Mouse (Mus musculus) embryonic facial prominence, embryonic 10.5 days (tissue): ENCODE results near the gene Dync1li2. TPM values are rescaled to one million over a fixed set of nuclear protein-coding genes. Genes with fewer than 3 reads are reported as not detected.

Experiments used
- DNase-seq: peaks from one replicate; pipeline ENCODE4 v3.0.0-alpha.2; 2017; ENCODE audit warnings: low spot score
- H3K27ac ChIP-seq: fragments of 300-500 bp; sonication (generic); replicated peaks from 2 replicates; pipeline ENCODE4 v1.5.1; 2016; ENCODE audit warnings: mild to moderate bottlenecking
- H3K27me3 ChIP-seq: fragments of 300-500 bp; sonication (generic); replicated peaks from 2 replicates; pipeline ENCODE4 v1.6.1; 2016; ENCODE audit warnings: low read depth, mild to moderate bottlenecking; ENCODE audit not compliant: poor library complexity, severe bottlenecking
- H3K36me3 ChIP-seq: fragments of 300-500 bp; sonication (generic); replicated peaks from 2 replicates; pipeline ENCODE4 v1.6.1; 2016; ENCODE audit warnings: mild to moderate bottlenecking, moderate library complexity
- H3K4me1 ChIP-seq: fragments of 300-500 bp; sonication (generic); 2 replicates; pipeline ENCODE4 v1.6.1; 2016
- H3K4me3 ChIP-seq: fragments of 300-500 bp; sonication (generic); 2 replicates; pipeline ENCODE4 v1.5.1; 2016; ENCODE audit warnings: mild to moderate bottlenecking, moderate library complexity
- H3K9me3 ChIP-seq: fragments of 300-500 bp; sonication (generic); 2 replicates; pipeline ENCODE4 v1.6.1; 2016; ENCODE audit warnings: mild to moderate bottlenecking
- WGBS: fragments of 180-500 bp; shearing (Covaris S2); methylation state at CpG from one replicate; pipeline ENCODE4 v1.1.7; 2016; 5-methylcytosine and 5-hydroxymethylcytosine counted together
- polyA plus RNA-seq: library from polyadenylated mRNA; unstranded; fragments of >200 nt; fragmentation: Nextera tagmentation; extraction: Ambion mirVana; gene quantifications from 2 replicates; pipeline ENCODE4 v1.2.1, GENCODE M21; 2016

The Dync1li2 gene
- polyA plus RNA-seq, 1 experiment from 2014 or later, result 69.3 TPM

GRCm38 (mm10) chr8:104390245-104390644 lies 52.6 kb downstream of the Dync1li2 start:
- WGBS, result 89% methylated on average over 8 of the region's 8 CpGs
- H3K4me3 ChIP-seq, result no peak overlapping the region
- no peak for DNase-seq
- no peaks in the 10 kb centered on the region for H3K27me3 ChIP-seq
- H3K36me3 ChIP-seq, result peaks cover 7% of the 10 kb centered on the region; the same call in 1 of the 2 replicates
- no peaks in the 10 kb centered on the region for H3K9me3 ChIP-seq
- peaks cover 48% of the 10 kb centered on the region for H3K4me1 ChIP-seq
- no peak overlapping the region for H3K27ac ChIP-seq

DNA sequence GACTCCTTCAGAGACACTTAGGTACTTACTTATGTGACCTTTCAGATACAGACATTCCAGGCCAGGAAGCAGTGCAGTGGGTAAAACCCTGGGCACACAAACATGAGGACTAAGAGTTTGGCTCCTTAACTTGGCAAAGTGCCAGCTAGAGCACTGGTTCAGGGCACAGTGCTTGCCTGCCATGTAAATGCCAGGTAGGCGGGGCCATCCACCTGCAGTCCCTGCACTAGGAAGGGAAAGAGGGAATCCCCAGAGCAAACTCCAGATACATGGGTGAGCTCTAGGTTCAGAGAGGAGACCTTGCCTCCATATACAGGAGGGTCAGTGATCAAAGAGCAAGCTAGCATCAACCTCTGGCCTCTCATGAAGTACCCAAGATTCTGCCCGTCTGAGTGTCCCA lies 54.9 kb downstream of the Dync1li2 start:
- Histone ChIP-seq H3K27ac (no peak overlapping the region), H3K9me3 (no peaks in the 10 kb centered on the region), H3K27me3 (no peaks in the 10 kb centered on the region), H3K36me3 (peaks cover 7% of the 10 kb centered on the region; the same call in 1 of the 2 replicates), H3K4me1 (peaks cover 38% of the 10 kb centered on the region), H3K4me3 (no peak overlapping the region)
- WGBS, result 86% methylated on average over 2 of the region's 2 CpGs
- DNase-seq, result no peak

- Histone ChIP-seq H3K36me3 (peaks cover 7% of the 10 kb centered on the region; the same call in 1 of the 2 replicates), H3K4me1 (peaks cover 43% of the 10 kb centered on the region), H3K27me3 (no peaks in the 10 kb centered on the region), H3K27ac (no peak overlapping the region), H3K4me3 (no peak overlapping the region), H3K9me3 (no peaks in the 10 kb centered on the region)
- DNase-seq, result no peak
- WGBS, result 59% methylated on average over 7 of the region's 7 CpGs
Measured at GRCm38 (mm10) chr8:104387501-104387900, 55.3 kb downstream of the Dync1li2 start.

GRCm38 (mm10) chr8:104386693-104387092 lies 56.2 kb downstream of the Dync1li2 start:
- peaks cover 51% of the 10 kb centered on the region for H3K4me1 ChIP-seq
- no peak overlapping the region for H3K27ac ChIP-seq
- 0 out of 2 replicates have a peak, but pooled peaks cover 2% of the 10 kb centered on the region for H3K36me3 ChIP-seq

GRCm38 (mm10) chr8:104383977-104384376 lies 58.9 kb downstream of the Dync1li2 start:
- Histone ChIP-seq H3K27ac (no peak overlapping the region), H3K27me3 (no peaks in the 10 kb centered on the region), H3K4me1 (peaks cover 77% of the 10 kb centered on the region), H3K4me3 (no peak overlapping the region), H3K36me3 (no peaks in the 10 kb centered on the region), H3K9me3 (no peaks in the 10 kb centered on the region)
- DNase-seq, result no peak
- 87% methylated on average over 3 of the region's 3 CpGs for WGBS

More at GRCm38 (mm10) chr8:104386693-104387092, 56.2 kb downstream of the Dync1li2 start:
- Histone ChIP-seq H3K9me3 (no peaks in the 10 kb centered on the region), H3K27me3 (no peaks in the 10 kb centered on the region), H3K4me3 (0 out of 2 replicates have a peak overlapping the region, but pooled peaks have one; percentile 5)
- peak; percentile 46 for DNase-seq
- 19% methylated on average over 4 of the region's 4 CpGs for WGBS

DNA sequence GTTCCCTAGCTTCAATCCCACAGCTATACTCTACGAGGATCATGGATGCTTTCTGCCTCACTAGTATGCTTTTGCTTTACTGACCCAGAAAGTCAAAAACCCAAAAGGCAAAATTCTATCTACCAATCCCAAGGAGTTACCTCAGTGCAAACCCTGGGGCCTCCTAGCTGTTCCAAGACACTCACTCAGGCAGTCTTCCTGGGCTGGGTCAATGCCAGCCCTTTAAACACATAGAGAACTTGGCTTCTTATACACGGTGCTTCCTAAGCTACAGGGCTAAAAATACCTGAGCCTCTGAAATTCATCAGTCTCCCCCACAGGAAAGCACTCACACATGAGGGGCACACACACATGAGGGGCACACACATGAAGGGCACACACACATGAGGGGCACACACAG lies 59.6 kb downstream of the Dync1li2 start:
- Histone ChIP-seq H3K9me3 (no peaks in the 10 kb centered on the region), H3K27ac (no peak overlapping the region), H3K27me3 (no peaks in the 10 kb centered on the region), H3K36me3 (no peaks in the 10 kb centered on the region), H3K4me3 (no peak overlapping the region), H3K4me1 (peaks cover 80% of the 10 kb centered on the region)
- 88% methylated on average over 2 of the region's 2 CpGs for WGBS
- DNase-seq, result no peak

GRCm38 (mm10) chr8:104380961-104381411 lies 61.9 kb downstream of the Dync1li2 start:
- WGBS, result 75% methylated on average over 5 of the region's 5 CpGs
- Histone ChIP-seq H3K4me3 (no peak overlapping the region), H3K27me3 (no peaks in the 10 kb centered on the region), H3K4me1 (peaks cover 65% of the 10 kb centered on the region), H3K36me3 (no peaks in the 10 kb centered on the region), H3K27ac (no peak overlapping the region), H3K9me3 (no peaks in the 10 kb centered on the region)
- no peak for DNase-seq

DNA sequence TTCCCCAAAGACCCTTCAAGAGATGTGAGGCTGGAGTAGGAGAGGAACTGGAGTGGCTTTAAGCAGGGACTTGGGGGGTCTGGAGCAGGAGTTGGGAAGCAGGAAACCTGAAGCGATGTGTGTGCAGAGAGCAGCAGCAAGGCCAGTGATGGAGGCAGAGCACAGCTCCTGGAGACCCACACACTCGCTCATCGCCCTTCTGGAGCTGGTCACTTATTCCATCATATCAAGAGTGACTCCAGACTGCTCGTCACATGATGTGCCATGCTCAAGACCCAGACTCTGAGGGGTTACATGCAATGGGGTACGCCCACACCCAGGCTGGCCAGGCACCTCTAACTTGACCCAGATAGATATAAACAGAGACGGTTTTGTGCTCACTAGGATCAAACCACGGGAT lies 62.6 kb downstream of the Dync1li2 start:
- Histone ChIP-seq H3K36me3 (no peaks in the 10 kb centered on the region), H3K27ac (no peak overlapping the region), H3K4me3 (no peak overlapping the region), H3K9me3 (no peaks in the 10 kb centered on the region), H3K4me1 (peaks cover 65% of the 10 kb centered on the region), H3K27me3 (no peaks in the 10 kb centered on the region)
- DNase-seq, result no peak
- 86% methylated on average over 7 of the region's 7 CpGs for WGBS

DNA sequence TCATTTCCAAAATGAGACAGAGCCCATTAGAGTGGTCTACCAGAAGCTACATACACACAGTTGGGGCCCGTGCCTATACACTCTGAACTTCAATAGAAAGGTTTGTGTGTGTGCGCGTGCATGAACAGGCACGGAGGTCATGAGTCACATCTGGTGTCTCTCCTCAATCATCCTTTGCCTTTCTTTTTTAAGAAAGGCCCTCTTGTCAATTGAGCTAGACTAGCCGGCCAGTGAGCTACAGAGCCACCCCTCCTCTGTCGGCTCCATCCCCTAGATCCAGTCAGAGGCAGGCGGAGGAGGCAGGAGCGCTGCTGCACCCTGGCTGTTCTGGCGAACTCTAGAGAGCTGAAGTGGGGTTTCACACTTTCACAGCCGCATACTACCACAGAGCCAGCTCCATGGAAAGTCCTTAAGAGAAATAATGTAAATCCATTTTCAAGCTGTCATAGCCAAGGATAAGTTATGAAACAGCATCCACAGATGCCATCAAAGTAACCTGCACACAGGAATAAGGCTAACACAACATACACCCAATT lies 63.5 kb downstream of the Dync1li2 start:
- H3K4me1 ChIP-seq, result peaks cover 69% of the 10 kb centered on the region
- peak; percentile 45 for DNase-seq
- H3K4me3 ChIP-seq, result no peak overlapping the region
- WGBS, result 34% methylated on average over 10 of the region's 10 CpGs
- H3K27me3 ChIP-seq, result no peaks in the 10 kb centered on the region
- no peaks in the 10 kb centered on the region for H3K36me3 ChIP-seq
- H3K9me3 ChIP-seq, result no peaks in the 10 kb centered on the region
- peak overlapping the region; percentile 24; the same call in 1 of the 2 replicates for H3K27ac ChIP-seq

GRCm38 (mm10) chr8:104376669-104377068 lies 66.2 kb downstream of the Dync1li2 start:
- DNase-seq, result no peak
- H3K4me1 ChIP-seq, result peaks cover 56% of the 10 kb centered on the region
- 57% methylated on average over 11 of the region's 11 CpGs for WGBS

DNA sequence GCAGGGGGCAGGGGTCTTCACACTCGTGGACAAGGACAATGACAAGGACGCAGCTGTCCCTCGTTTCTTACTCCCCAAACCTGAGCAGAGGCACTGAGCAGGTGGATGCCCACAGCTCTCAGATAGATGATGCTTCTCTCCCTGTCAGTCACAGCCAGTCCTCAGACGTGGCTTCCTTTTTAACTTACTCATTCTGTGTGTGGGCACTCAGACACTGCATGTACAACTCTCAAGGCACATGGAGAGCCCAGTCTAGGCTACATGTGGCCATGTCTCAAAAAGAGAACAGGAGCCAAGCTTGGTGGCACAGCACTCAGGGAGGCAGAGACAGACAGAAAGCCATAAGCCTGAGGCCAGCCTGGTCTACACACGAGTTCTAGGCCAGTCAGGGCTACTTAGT lies 66.9 kb downstream of the Dync1li2 start:
- no peaks in the 10 kb centered on the region for H3K27me3 ChIP-seq
- 67% methylated on average over 5 of the region's 5 CpGs for WGBS
- no peak overlapping the region for H3K4me3 ChIP-seq
- peak overlapping the region; percentile 54; the same call in 1 of the 2 replicates for H3K27ac ChIP-seq
- peaks cover 49% of the 10 kb centered on the region for H3K4me1 ChIP-seq
- DNase-seq, result no peak
- no peaks in the 10 kb centered on the region for H3K9me3 ChIP-seq
- no peaks in the 10 kb centered on the region for H3K36me3 ChIP-seq

More at GRCm38 (mm10) chr8:104376669-104377068, 66.2 kb downstream of the Dync1li2 start:
- Histone ChIP-seq H3K27ac (no peak overlapping the region), H3K36me3 (no peaks in the 10 kb centered on the region), H3K27me3 (no peaks in the 10 kb centered on the region), H3K9me3 (no peaks in the 10 kb centered on the region), H3K4me3 (no peak overlapping the region)

DNA sequence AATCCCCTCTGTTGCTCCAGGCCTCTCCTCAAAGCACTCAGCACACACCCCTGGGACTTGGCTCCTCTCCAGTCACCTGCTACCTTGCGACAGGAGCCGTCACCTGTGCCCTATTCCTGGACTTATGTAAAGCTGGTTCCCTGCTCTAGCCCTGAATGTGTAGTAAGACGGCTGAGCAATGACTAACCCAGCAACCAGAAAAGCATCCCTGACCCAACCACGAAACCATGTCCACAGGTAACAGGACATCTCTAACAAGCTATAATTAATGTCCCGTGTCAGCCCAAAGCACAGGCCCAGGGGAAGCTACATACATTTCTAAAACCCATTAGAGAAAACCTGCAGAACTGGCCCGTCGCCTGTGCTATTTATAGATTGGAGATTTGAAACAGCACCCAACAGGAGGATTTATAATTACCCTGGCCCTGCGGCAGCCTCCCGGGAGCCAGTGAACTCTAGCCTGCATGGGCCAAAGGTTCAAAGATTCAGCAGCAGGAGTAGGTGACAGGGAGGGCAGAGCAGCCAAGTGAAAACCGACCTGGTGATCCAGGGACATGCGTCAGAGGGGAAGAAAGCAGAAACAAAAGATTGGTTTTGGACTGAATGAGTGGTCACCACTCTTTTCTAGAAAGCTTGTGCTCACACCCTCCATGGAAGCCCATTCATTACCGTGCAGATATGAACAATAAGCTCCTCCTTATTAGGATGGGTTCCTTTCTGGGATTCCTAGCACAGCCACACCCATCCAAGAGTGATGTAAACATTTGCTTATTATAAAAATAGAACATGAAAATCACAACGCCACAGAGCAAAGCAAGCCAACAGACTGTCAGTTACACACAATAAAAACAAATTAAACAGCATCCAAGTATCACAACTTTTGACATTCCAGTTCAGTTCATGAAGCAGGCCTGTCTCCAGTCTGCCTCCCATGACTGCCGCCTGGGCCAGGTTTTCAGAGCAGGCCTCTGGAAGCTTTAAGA lies 67.7 kb downstream of the Dync1li2 start:
- 56% methylated on average over 14 of the region's 14 CpGs for WGBS
- no peaks in the 10 kb centered on the region for H3K27me3 ChIP-seq
- H3K4me3 ChIP-seq, result no peak overlapping the region
- DNase-seq, result peak; percentile 35
- peaks cover 41% of the 10 kb centered on the region for H3K4me1 ChIP-seq
- H3K36me3 ChIP-seq, result no peaks in the 10 kb centered on the region
- H3K9me3 ChIP-seq, result no peaks in the 10 kb centered on the region
- H3K27ac ChIP-seq, result peak overlapping the region; percentile 54; the same call in 1 of the 2 replicates
